Mouse (Mus musculus): ENCODE measurements around the gene Cldn20. TPM values are rescaled to one million over a fixed set of nuclear protein-coding genes. Genes with fewer than 3 reads are reported as not detected.

Gene Cldn20
- polyA plus RNA-seq (2012; ENCODE audit: low replicate concordance), result not detected in 2 replicates

DNA sequence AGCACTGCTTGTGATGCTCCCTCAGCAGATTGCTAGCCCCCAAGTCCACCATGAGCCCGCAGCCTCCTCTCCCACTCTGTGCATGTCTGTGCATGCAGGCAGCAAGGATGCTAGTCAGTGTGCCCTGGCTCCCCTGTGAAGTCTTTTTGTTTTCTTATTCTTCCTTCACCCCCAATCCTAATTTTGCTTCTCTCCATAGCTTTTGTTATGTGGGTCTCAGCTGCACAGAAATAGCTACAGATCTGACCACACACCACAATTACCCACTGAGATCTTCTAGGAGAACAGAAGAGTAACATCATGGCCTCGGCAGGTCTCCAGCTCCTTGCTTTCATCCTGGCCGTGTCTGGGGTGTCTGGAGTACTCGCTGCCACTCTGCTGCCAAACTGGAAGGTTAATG lies at the start of gene Cldn20:
Cldn20 (plus strand) TSS at position 301 of the 400 bp plus-strand sequence.

DNA sequence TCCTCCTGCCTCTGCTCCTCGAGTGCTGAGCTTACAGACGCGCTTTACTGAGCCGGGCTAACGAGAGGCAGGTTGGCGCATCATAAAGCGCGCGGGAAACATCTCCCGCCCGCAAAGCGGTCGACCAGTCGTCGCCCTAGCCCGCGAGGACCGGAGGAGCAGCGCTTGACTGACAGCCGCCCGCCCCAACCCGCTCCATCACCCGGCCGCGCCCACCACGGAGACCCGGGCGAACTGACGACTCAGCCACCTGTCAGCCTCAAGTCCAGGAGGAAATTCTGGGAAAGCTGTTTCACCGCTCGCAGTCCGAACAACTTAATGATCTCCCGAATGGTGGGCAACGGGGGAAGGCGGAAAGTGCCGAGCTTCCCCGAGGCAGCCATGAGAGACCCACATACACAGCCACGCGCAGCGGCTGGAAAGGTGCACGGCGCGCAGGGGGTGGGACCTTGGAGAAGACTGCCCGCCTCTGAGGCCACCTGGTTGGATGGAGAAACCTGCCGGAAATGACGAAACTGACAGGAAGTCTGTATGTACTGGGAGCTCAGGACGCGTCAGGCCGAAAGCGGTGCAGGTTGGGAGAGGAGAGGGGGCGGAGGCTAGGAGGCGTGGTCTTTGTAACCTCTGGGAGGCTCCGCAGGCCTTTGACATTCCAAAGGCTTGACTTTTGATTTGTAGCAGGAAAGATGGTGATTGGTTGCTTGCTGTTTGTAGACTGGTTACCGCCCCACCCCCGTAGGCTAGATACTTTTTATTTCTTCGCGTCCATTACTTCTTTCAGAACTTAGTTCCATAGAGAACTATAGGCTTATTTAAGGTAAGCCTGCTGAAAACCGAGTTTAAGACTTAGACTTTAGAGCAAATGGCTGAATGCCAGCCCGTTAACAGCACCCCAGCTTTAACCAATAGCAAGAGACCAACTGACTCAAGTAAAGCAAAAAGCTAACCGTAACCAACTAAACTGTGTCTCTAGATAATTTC lies 25.3 kb downstream of the Cldn20 start, which contains the start of gene Tfb1m:
Tfb1m (minus strand) TSS at position 451 of the 981 bp plus-strand sequence.

Other genes starting within 250 kb of the Cldn20 start
- gene Tiam2, start 206.0 kb upstream of the Cldn20 start, polyA plus RNA-seq (2012; ENCODE audit: low replicate concordance), result 0.45 and 1.2 TPM in 2 replicates
- gene Tfb1m, start 25.2 kb downstream of the Cldn20 start, polyA plus RNA-seq (2012; ENCODE audit: low replicate concordance), result 0.13 and 0.93 TPM in 2 replicates
- not detected in 2 replicates for gene Nox3, start 163.7 kb downstream of the Cldn20 start, polyA plus RNA-seq (2012; ENCODE audit: low replicate concordance)